Mouse (Mus musculus): ENCODE results near the gene Phc2. TPM values are rescaled to one million over a fixed set of nuclear protein-coding genes. Genes with fewer than 3 reads are reported as not detected.

Gene Phc2
- polyA plus RNA-seq, 1 experiment from 2014 or later, result 27.1 TPM

GRCm38 (mm10) chr4:128715241-128716204, 61.0 kb downstream of the Phc2 start:
- peak; percentile 46 for DNase-seq (ENCODE audit: low spot score)
- Histone ChIP-seq H3K27me3 (ENCODE audit: control insufficient read depth, insufficient read depth, low read length) (no peaks in the 10 kb centered on the region), H3K36me3 (ENCODE audit: control insufficient read depth, insufficient read depth, low read length) (no peaks in the 10 kb centered on the region), H3K4me1 (replicated peaks; ENCODE audit: control insufficient read depth, insufficient read depth) (peaks cover 15% of the 10 kb centered on the region), H3K4me3 (ENCODE audit: low read depth, low read length) (no peak overlapping the region), H3K9me3 (ENCODE audit: control insufficient read depth, low read length) (no peaks in the 10 kb centered on the region), H3K4me2 (replicated peaks; ENCODE audit: low read depth) (peak overlapping the region; percentile 18), H3K9ac (ENCODE audit: low read length) (no peak overlapping the region), H3K27ac (replicated peaks) (peak overlapping the region; percentile 67)
- WGBS, result 17% methylated on average over 14 of the region's 14 CpGs
- TF ChIP-seq CTCF (IDR thresholded peaks at IDR 0.05; ENCODE audit: low read depth) (no peak), EP300 (optimal IDR thresholded peaks at IDR 0.05) (no peak)
- ATAC-seq (ENCODE audit: low FRiP score, low TSS enrichment), result peak; percentile 47

- ATAC-seq (ENCODE audit: low FRiP score, low TSS enrichment) (no peak), DNase-seq (ENCODE audit: low spot score) (no peak)
- Histone ChIP-seq H3K9me3 (ENCODE audit: control insufficient read depth, low read length) (no peaks in the 10 kb centered on the region), H3K4me3 (ENCODE audit: low read depth, low read length) (no peak overlapping the region), H3K27ac (replicated peaks) (peak overlapping the region; percentile 67), H3K9ac (ENCODE audit: low read length) (peak overlapping the region; percentile 31; the same call in 1 of the 2 replicates), H3K4me2 (replicated peaks; ENCODE audit: low read depth) (peak overlapping the region; percentile 18), H3K36me3 (ENCODE audit: control insufficient read depth, insufficient read depth, low read length) (no peaks in the 10 kb centered on the region), H3K4me1 (replicated peaks; ENCODE audit: control insufficient read depth, insufficient read depth) (peaks cover 15% of the 10 kb centered on the region), H3K27me3 (ENCODE audit: control insufficient read depth, insufficient read depth, low read length) (no peaks in the 10 kb centered on the region)
- TF ChIP-seq EP300 (optimal IDR thresholded peaks at IDR 0.05), result no peak
- TF ChIP-seq CTCF (IDR thresholded peaks at IDR 0.05; ENCODE audit: low read depth), result no peak
- WGBS, result 26% methylated on average over 4 of the region's 4 CpGs
Measured at GRCm38 (mm10) chr4:128716279-128716678, 61.8 kb downstream of the Phc2 start.

- H3K4me1 ChIP-seq (replicated peaks; ENCODE audit: control insufficient read depth, insufficient read depth), result peaks cover 15% of the 10 kb centered on the region
Measured at GRCm38 (mm10) chr4:128716731-128717130, 62.2 kb downstream of the Phc2 start.

GRCm38 (mm10) chr4:128720110-128720509, 65.6 kb downstream of the Phc2 start:
- peak; percentile 62 for ATAC-seq (ENCODE audit: low FRiP score, low TSS enrichment)

More at GRCm38 (mm10) chr4:128716731-128717130, 62.2 kb downstream of the Phc2 start:
- H3K36me3 ChIP-seq (ENCODE audit: control insufficient read depth, insufficient read depth, low read length), result no peaks in the 10 kb centered on the region
- no peak overlapping the region for H3K4me2 ChIP-seq (replicated peaks; ENCODE audit: low read depth)
- DNase-seq (ENCODE audit: low spot score), result no peak
- H3K4me3 ChIP-seq (ENCODE audit: low read depth, low read length), result no peak overlapping the region
- peak overlapping the region; percentile 67; the same call in 1 of the 2 replicates for H3K27ac ChIP-seq (replicated peaks)
- TF ChIP-seq CTCF (IDR thresholded peaks at IDR 0.05; ENCODE audit: low read depth) (no peak), EP300 (optimal IDR thresholded peaks at IDR 0.05) (no peak)
- no peaks in the 10 kb centered on the region for H3K27me3 ChIP-seq (ENCODE audit: control insufficient read depth, insufficient read depth, low read length)
- no peak overlapping the region for H3K9ac ChIP-seq (ENCODE audit: low read length)
- no peaks in the 10 kb centered on the region for H3K9me3 ChIP-seq (ENCODE audit: control insufficient read depth, low read length)
- ATAC-seq (ENCODE audit: low FRiP score, low TSS enrichment), result no peak
- 41% methylated on average over 9 of the region's 9 CpGs for WGBS

DNA sequence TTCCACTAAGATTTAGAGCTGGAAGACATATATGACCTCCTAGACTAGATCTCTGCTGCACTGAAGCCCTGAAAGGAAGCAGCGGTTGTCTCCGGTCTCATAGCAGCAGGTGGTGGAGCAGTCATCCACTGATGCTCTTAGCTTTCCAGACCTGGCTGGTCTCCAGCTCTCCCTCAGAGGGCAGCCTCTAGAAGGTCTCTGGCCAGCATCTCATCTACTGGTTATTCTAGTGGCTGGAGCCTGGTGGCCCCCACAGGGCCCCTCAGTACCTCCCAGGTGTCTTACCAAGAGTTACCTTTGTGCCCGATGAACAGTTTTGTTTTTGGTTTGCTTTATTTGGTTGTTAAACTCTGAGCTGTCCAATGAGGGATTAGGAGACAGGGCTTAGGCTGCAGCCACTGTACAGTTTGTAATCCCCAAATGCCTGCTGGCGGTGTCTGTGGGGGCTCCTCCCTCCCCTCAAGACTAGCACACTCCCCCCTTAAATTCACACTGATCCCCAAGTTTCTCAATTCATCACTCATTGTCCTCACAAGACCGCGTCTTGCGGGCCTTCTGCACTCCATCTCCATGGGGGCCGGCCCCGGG, 66.7 kb downstream of the Phc2 start:
- no peak overlapping the region for H3K4me3 ChIP-seq (ENCODE audit: low read depth, low read length)
- 0 out of 2 replicates have a peak, but pooled peaks cover 2% of the 10 kb centered on the region for H3K4me1 ChIP-seq (replicated peaks; ENCODE audit: control insufficient read depth, insufficient read depth)
- H3K9me3 ChIP-seq (ENCODE audit: control insufficient read depth, low read length), result no peaks in the 10 kb centered on the region
- no peaks in the 10 kb centered on the region for H3K27me3 ChIP-seq (ENCODE audit: control insufficient read depth, insufficient read depth, low read length)
- 53% methylated on average over 9 of the region's 9 CpGs for WGBS
- no peak overlapping the region for H3K27ac ChIP-seq (replicated peaks)
- 0 out of 2 replicates have a peak overlapping the region, but pooled peaks have one; percentile 2 for H3K9ac ChIP-seq (ENCODE audit: low read length)
- no peak for DNase-seq (ENCODE audit: low spot score)
- TF ChIP-seq EP300 (optimal IDR thresholded peaks at IDR 0.05) (no peak), CTCF (IDR thresholded peaks at IDR 0.05; ENCODE audit: low read depth) (no peak)
- no peak overlapping the region for H3K4me2 ChIP-seq (replicated peaks; ENCODE audit: low read depth)
- H3K36me3 ChIP-seq (ENCODE audit: control insufficient read depth, insufficient read depth, low read length), result no peaks in the 10 kb centered on the region
- ATAC-seq (ENCODE audit: low FRiP score, low TSS enrichment), result no peak

More at GRCm38 (mm10) chr4:128720110-128720509, 65.6 kb downstream of the Phc2 start:
- H3K27me3 ChIP-seq (ENCODE audit: control insufficient read depth, insufficient read depth, low read length), result no peaks in the 10 kb centered on the region
- peaks cover 9% of the 10 kb centered on the region; the same call in 1 of the 2 replicates for H3K4me1 ChIP-seq (replicated peaks; ENCODE audit: control insufficient read depth, insufficient read depth)
- H3K4me3 ChIP-seq (ENCODE audit: low read depth, low read length), result no peak overlapping the region
- no peak overlapping the region for H3K9ac ChIP-seq (ENCODE audit: low read length)
- H3K36me3 ChIP-seq (ENCODE audit: control insufficient read depth, insufficient read depth, low read length), result no peaks in the 10 kb centered on the region
- DNase-seq (ENCODE audit: low spot score), result peak; percentile 75
- H3K27ac ChIP-seq (replicated peaks), result peak overlapping the region; percentile 35
- TF ChIP-seq CTCF (IDR thresholded peaks at IDR 0.05; ENCODE audit: low read depth), result peak; percentile 56
- no peak for TF ChIP-seq EP300 (optimal IDR thresholded peaks at IDR 0.05)
- no peaks in the 10 kb centered on the region for H3K9me3 ChIP-seq (ENCODE audit: control insufficient read depth, low read length)
- WGBS, result 6% methylated on average over 5 of the region's 5 CpGs
- no peak overlapping the region for H3K4me2 ChIP-seq (replicated peaks; ENCODE audit: low read depth)

Data from stomach, postnatal 0 days (tissue).